Mouse (Mus musculus) forebrain, embryonic 14.5 days (tissue): ENCODE results near the gene Srrm2. TPM values are rescaled to one million over a fixed set of nuclear protein-coding genes. Genes with fewer than 3 reads are reported as not detected.

Source experiments
- microRNA-seq: library from miRNA; unstranded; fragments of <30 nt; microRNA quantifications from one replicate; pipeline ENCODE4, GENCODE M21; 2016
- polyA plus RNA-seq: library from polyadenylated mRNA; unstranded; fragments of >200 nt; fragmentation: Nextera tagmentation; extraction: Ambion mirVana; gene quantifications from 2 replicates; pipeline ENCODE4 v1.2.1, GENCODE M21; 2014

Srrm2 gene
- polyA plus RNA-seq, 1 experiment from 2014 or later = 226 TPM

Small RNA genes lying within 50 kb of the gene (microRNA-seq; reads per million reads assigned to microRNA genes)
- gene Mir5125 = 0.53 reads per million

Other genes starting within 250 kb of the Srrm2 start
- gene Zfp213, start 226.3 kb upstream of the Srrm2 start, polyA plus RNA-seq = 17.6 and 20.9 TPM in 2 replicates
- gene Zfp13, start 191.0 kb upstream of the Srrm2 start, polyA plus RNA-seq = 24.1 and 26.0 TPM in 2 replicates
- not detected in 2 replicates for gene Zscan10, start 189.7 kb upstream of the Srrm2 start, polyA plus RNA-seq
- 0.62 and 0.90 TPM in 2 replicates for gene Mmp25, start 145.3 kb upstream of the Srrm2 start, polyA plus RNA-seq
- not detected in 2 replicates for gene Bicdl2, start 130.0 kb upstream of the Srrm2 start, polyA plus RNA-seq
- 107 and 112 TPM in 2 replicates for gene Hcfc1r1, start 116.9 kb upstream of the Srrm2 start, polyA plus RNA-seq
- gene Thoc6, start 116.7 kb upstream of the Srrm2 start, polyA plus RNA-seq = 43.8 and 45.9 TPM in 2 replicates
- 2.6 and 2.9 TPM in 2 replicates for gene Tnfrsf12a, start 113.1 kb upstream of the Srrm2 start, polyA plus RNA-seq
- 0.24 and 0.25 TPM in 2 replicates for gene Cldn6, start 111.3 kb upstream of the Srrm2 start, polyA plus RNA-seq
- gene Cldn9, start 106.5 kb upstream of the Srrm2 start, polyA plus RNA-seq = 1.6 and 2.3 TPM in 2 replicates
- gene 1520401A03Rik, start 67.7 kb upstream of the Srrm2 start, polyA plus RNA-seq = not detected in 2 replicates
- gene Pkmyt1, start 64.2 kb upstream of the Srrm2 start, polyA plus RNA-seq = 18.0 and 23.1 TPM in 2 replicates
- 31.9 and 38.3 TPM in 2 replicates for gene Paqr4, start 49.7 kb upstream of the Srrm2 start, polyA plus RNA-seq
- 0.23 and 0.25 TPM in 2 replicates for gene Kremen2, start 44.7 kb upstream of the Srrm2 start, polyA plus RNA-seq
- 129 and 143 TPM in 2 replicates for gene Flywch1, start 18.9 kb upstream of the Srrm2 start, polyA plus RNA-seq
- 36.9 and 44.2 TPM in 2 replicates for gene Flywch2, start 4.5 kb upstream of the Srrm2 start, polyA plus RNA-seq
- gene Elob, start 38.6 kb downstream of the Srrm2 start, polyA plus RNA-seq = 1,202 and 1,508 TPM in 2 replicates
- gene Prss33, start 45.5 kb downstream of the Srrm2 start, polyA plus RNA-seq = not detected in 2 replicates
- not detected in 2 replicates for gene Prss32, start 53.3 kb downstream of the Srrm2 start, polyA plus RNA-seq
- 0.31 and 0.66 TPM in 2 replicates for gene Prss41, start 53.6 kb downstream of the Srrm2 start, polyA plus RNA-seq
- gene Prss21, start 77.5 kb downstream of the Srrm2 start, polyA plus RNA-seq = not detected in 2 replicates
- gene Dcpp1, start 90.3 kb downstream of the Srrm2 start, polyA plus RNA-seq = not detected in 2 replicates
- gene Dcpp2, start 90.3 kb downstream of the Srrm2 start, polyA plus RNA-seq = not detected in 2 replicates
- not detected in 2 replicates for gene Dcpp3, start 126.9 kb downstream of the Srrm2 start, polyA plus RNA-seq
- gene Sbp, start 151.1 kb downstream of the Srrm2 start, polyA plus RNA-seq = not detected in 2 replicates
- gene Sbpl, start 164.7 kb downstream of the Srrm2 start, polyA plus RNA-seq = not detected in 2 replicates
- gene Prss30, start 190.0 kb downstream of the Srrm2 start, polyA plus RNA-seq = not detected in 2 replicates
- not detected in 2 replicates for gene Prss22, start 207.6 kb downstream of the Srrm2 start, polyA plus RNA-seq
- gene Prss27, start 247.6 kb downstream of the Srrm2 start, polyA plus RNA-seq = not detected in 2 replicates